In the genomic region with DNA sequence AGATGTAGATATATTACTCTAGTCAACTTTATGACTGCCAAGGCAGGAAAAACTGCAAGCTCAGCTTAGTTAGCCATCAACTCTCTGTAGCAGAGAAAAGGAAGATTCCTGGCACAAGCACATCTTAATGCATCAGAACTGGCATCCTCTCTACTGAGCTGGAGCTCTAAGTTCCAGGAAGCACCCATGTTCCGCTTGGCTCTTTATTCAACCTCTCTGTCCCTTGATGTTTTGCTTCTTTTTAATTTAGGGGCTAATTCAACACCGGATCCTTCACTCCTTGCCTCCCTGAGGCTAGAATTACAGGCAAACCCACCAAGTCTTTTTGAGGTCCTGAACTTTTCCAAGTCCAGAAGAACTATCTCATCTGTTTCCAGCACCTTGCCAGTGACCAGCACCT, we compare ENCODE assay signal across 21 mouse cellular contexts.
"Had no signal": no experiment of that assay in that cellular context is flagged by ENCODE, and none has a peak within 500 bp of the region (broad histone marks: within the 10 kb centered on the region; RNA-seq: fewer than 3 reads in every experiment).

No protein-coding gene starts in this region.

- H3K4me1 ChIP-seq: midbrain, embryonic 15.5 days; stomach, embryonic 15.5 days had no signal

- H3K27me3 ChIP-seq: limb, embryonic 15.5 days; midbrain, embryonic 12.5 days; midbrain, embryonic 15.5 days; neural tube, embryonic 12.5 days; neural tube, embryonic 15.5 days; stomach, embryonic 15.5 days had no signal

- H3K4me2 ChIP-seq: limb, embryonic 15.5 days; liver, embryonic 11.5 days; lung, embryonic 14.5 days; midbrain, embryonic 12.5 days; midbrain, embryonic 15.5 days; neural tube, embryonic 12.5 days; neural tube, embryonic 15.5 days; stomach, embryonic 15.5 days had no signal

- DNase-seq: kidney, postnatal 10 days; kidney, postnatal 4 days; left cerebral cortex, postnatal 4 days; liver, postnatal 0 days; lung, embryonic 14.5 days; right cerebral cortex, adult 18-20 months; right cerebral cortex, postnatal 14 days; right cerebral cortex, postnatal 4 days; thymus, postnatal 25 days had no signal

- H3K9ac ChIP-seq: limb, embryonic 15.5 days; liver, embryonic 14.5 days; liver, postnatal 0 days; lung, embryonic 14.5 days; midbrain, embryonic 12.5 days; midbrain, embryonic 15.5 days; neural tube, embryonic 12.5 days; neural tube, embryonic 15.5 days; stomach, embryonic 15.5 days had no signal

- H3K9me3 ChIP-seq: limb, embryonic 15.5 days; midbrain, embryonic 12.5 days; midbrain, embryonic 15.5 days; neural tube, embryonic 12.5 days; neural tube, embryonic 15.5 days; stomach, embryonic 15.5 days had no signal

- ATAC-seq: inflammation-experienced regulatory T-cells, adult 6 months; intestine, embryonic 16.5 days; liver, postnatal 0 days; lung, postnatal 0 days; midbrain, embryonic 15.5 days had no signal

- H3K4me3 ChIP-seq: limb, embryonic 15.5 days; midbrain, embryonic 12.5 days; midbrain, embryonic 15.5 days; neural tube, embryonic 12.5 days; neural tube, embryonic 15.5 days; stomach, embryonic 15.5 days had no signal

- H3K27ac ChIP-seq: liver, embryonic 14.5 days; macrophage; midbrain, embryonic 12.5 days; midbrain, embryonic 15.5 days; neural tube, embryonic 12.5 days; neural tube, embryonic 15.5 days; stomach, embryonic 15.5 days had no signal

- H3K36me3 ChIP-seq: neural tube, embryonic 15.5 days had no signal
